Mouse (Mus musculus) c-Kit-negative CD71-positive TER-119-positive erythroid progenitor cells, embryonic 14.5 days (primary cell): ENCODE measurements around the gene Shisa8.
A peak's percentile ranks its signal among the peaks of the same experiment; 100 is the strongest.
"Not testable (repeated sequence)": the region's sequence is repeated elsewhere in the genome, so short reads cannot be mapped to it uniquely, and the experiment has no call there.

Experiments
- DNase-seq: peaks from one replicate; pipeline ENCODE4 v3.0.0-alpha.2; 2013; ENCODE audit warnings: low read depth, low spot score

Shisa8 gene

GRCm38 (mm10) chr15:82212752-82213063 lies at the start of gene Shisa8:
Shisa8 (minus strand) TSS chr15:82212815.
- DNase-seq = no peak

DNA sequence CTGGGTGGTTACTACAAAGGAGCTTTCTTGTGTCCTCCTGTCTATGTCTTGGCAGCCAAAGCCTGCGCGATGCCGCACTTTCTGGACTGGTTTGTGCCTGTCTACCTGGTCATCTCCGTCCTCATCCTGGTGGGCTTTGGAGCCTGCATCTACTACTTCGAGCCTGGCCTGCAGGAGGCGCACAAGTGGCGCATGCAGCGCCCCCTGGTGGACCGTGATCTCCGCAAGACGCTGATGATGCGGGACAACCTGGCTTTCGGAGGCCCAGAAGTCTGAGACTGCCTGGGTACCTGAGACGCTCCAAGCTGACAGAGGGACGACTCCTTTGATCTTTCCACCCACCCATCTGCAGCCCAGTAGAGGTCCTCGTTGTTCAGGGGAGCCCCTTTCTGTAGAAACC lies 46.9 kb upstream of the Shisa8 start:
- peak; percentile 39 for DNase-seq

- no peak for DNase-seq
These were observed 43.3 kb upstream of the Shisa8 start for GRCm38 (mm10) chr15:82255944-82256383.

DNA sequence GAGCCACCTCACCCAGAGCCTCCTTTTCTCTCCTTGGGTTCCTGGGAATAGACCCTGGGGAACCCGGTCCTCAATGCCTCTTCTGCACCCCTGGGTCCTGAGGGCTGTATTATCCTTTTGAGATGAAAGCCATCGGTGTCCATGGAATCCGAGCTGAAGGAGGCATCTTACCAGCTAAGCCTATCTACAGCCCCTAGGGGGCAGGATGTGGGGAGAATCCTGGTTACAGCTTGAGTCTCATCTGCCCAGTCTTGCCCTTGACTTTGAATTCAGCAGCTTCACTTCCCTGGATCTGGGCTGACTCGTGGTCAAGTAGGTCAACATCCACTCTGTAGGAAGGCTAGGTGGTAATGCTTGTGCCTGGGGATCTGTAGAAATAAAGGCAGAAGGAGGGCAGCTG lies 42.6 kb upstream of the Shisa8 start:
- no peak for DNase-seq

- DNase-seq = no peak
These were observed 39.5 kb upstream of the Shisa8 start, which contains the start of gene 1500009C09Rik for GRCm38 (mm10) chr15:82252097-82252496. 1500009C09Rik (plus strand) TSS chr15:82252397.

GRCm38 (mm10) chr15:82251579-82251978 lies 39.0 kb upstream of the Shisa8 start:
- no peak for DNase-seq

DNA sequence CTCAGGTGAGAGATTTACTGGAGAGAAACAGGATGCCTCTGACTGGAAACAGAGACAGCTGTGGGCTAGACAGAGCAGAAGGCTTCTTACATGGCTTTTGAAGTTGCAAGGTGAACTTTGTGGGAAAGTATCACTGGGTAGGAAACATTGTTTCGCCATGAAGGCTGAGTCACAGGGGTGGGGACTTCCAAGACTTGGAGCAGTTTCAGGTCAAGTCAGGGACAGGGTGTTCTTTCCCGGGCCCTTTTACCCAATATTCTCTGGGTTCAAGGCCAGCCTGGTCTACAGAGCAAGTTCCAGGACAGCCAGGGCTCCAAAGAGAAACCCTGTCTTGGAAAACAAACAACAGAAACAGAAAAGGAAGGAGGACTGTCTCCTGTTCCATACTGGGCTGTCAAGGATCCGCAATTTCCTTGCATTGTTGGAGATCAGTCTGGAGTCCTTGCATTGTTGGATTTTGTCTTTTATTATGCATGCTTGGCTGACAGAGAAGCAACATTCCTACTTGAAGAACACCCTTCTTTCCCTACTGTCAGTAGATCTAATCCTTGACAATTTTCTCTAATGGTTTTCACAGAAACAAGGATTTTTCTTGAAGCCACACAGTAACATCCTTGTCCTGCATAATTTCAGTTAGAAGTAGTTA lies 34.6 kb upstream of the Shisa8 start:
- DNase-seq = no peak

- DNase-seq = not testable (repeated sequence)
These were observed 32.2 kb upstream of the Shisa8 start for GRCm38 (mm10) chr15:82244805-82245161.

- DNase-seq = peak; percentile 90
These were observed 31.6 kb upstream of the Shisa8 start, which contains the start of gene Cenpm for GRCm38 (mm10) chr15:82244115-82244804. Cenpm (minus strand) TSS chr15:82244748.

GRCm38 (mm10) chr15:82243742-82244114 lies 31.1 kb upstream of the Shisa8 start:
- no peak for DNase-seq

DNA sequence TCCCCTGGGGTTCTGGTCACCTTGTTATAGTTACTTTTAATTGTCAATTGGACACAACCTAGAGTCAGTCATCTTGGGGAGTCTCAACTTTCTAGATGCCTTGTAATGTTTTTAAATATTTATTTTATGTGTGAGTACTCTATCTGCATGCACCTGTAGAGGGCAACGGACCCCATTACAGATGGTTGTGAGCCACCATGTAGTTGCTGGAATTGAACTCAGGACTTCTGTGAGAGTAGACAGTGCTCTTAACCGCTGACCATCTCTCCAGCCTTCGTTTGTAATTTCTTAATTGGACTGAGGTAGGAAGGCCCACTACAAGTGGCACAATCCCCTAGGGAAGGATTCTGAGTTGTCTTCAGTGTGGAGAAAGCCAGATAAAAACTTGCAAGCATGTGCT lies 30.7 kb upstream of the Shisa8 start:
- no peak for DNase-seq

DNA sequence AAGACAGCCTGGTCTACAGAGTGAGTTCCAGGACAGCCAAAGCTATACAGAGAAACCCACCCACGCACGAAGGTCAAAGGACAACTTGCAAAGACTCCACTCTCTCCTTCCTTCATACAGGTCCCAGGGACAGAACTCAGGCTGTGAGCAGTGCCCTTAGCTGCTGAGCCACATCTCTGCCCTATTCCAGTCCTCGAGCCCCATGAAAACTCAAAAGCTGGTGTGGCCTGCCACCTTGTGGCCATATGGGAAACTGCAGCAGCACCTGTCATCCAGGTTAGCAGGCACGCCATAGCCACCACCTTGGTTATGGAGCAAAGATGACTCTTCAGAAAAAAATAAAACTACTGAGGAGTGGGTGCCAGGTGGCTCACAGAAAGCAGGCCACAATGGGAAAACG lies 23.9 kb upstream of the Shisa8 start:
- peak; percentile 73 for DNase-seq

GRCm38 (mm10) chr15:82235661-82236060 lies 23.0 kb upstream of the Shisa8 start:
- DNase-seq = no peak

- no peak for DNase-seq
These were observed 20.0 kb upstream of the Shisa8 start for GRCm38 (mm10) chr15:82232651-82233050.

- DNase-seq = no peak
These were observed 19.2 kb upstream of the Shisa8 start for GRCm38 (mm10) chr15:82231591-82232378.

DNA sequence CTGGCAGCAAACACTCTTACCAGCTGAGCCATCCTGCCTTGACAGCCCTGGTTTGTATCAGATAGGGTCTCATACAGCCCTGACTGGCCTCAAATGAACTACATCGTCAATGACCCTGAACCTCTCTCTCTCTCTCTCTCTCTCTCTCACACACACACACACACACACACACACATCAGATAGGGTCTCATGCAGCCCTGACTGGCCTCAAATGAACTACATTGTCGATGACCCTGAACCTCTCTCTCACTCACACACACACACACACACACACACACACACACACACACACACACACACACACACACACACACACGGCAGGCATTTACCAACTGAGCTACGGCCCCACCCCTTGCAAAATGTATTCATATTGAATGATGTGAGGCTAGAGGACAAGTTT lies 18.5 kb upstream of the Shisa8 start:
- no peak for DNase-seq

- no peak for DNase-seq
These were observed 17.5 kb upstream of the Shisa8 start for GRCm38 (mm10) chr15:82230098-82230611.

- DNase-seq = peak; percentile 34
These were observed 17.0 kb upstream of the Shisa8 start for GRCm38 (mm10) chr15:82229542-82230045.

DNA sequence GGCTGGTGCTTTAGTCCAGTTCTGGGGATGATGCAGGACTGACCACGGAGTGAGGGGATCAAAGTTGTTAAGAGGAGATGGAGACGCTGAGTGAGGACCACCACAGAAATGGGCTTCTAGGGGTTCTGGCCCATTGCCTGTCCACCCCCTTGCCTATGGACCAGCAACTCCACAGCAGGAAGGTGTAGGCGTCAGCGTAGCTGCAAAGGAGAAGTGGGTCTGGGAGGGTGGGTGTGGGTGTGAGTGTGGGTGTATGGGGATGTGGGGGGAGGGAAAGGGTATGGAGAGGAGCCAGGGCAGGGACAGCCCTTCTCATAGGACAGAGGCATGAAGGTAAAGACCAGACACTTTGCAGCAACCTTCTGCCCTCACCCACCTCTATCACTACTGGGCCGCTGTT lies 13.2 kb upstream of the Shisa8 start:
- DNase-seq = no peak

GRCm38 (mm10) chr15:82224602-82225215 lies 12.1 kb upstream of the Shisa8 start:
- no peak for DNase-seq

DNA sequence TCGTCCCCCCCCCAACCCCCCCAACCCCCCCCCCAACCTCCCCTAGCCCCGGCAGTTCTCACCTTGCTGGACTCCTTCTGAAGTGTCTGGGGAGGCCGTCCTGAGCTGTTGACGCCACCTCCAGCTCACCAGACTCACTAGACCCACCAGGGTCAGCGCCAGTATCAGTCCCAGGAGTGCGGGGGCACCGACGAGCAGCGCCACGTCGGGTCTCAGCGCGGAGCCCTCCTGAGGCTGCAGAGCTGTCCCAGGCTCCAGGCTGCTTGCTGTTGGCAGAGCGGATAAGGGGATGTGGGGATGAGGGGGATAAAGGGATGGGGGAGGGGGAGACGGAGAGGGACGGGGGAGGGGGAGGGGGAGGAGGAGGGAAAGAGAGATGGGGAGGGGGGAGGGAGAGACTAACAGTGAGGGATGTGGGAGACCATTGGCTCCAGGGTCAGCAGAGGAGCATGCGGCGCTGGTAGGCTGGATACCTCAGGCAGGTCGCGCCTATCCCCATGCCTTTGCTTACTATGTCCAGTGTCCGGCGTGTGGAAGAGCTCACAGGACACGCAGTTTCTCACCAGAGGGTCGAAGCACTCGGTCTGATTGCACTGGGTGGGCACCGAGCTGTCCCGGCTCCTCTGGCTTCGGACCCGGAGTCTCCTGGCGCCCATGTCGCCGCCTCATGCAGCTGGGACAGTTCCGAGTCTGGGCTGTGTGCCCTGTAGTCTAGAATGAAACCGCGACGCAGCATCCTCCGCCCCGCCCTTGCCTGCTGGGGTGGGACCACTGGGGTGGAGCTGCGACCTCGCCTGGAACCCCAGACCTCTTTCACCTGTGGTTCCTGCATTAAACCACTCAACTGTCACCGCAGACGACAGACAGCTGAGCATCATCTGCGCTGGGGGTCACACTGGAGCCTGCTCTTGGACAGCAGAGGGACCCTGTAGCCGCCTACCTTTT lies 11.3 kb upstream of the Shisa8 start, which contains the start of gene Tnfrsf13c:
Gene Tnfrsf13c (minus strand): TSS at position 713 of the 945 bp plus-strand sequence.
- no peak for DNase-seq
